Mouse (Mus musculus) duodenum, adult 2 months (tissue): Measurements from ENCODE around the gene Map1lc3b. TPM values are rescaled to one million over a fixed set of nuclear protein-coding genes. Genes with fewer than 3 reads are reported as not detected.

Source experiments
- polyA plus RNA-seq: library from polyadenylated mRNA; depleted of rRNA; stranded (reverse); fragments of >200 nt; gene quantifications from 2 replicates; pipeline ENCODE4 v1.2.3, GENCODE M21; 2012; ENCODE audit warnings: low replicate concordance; rRNA removed

Map1lc3b gene
- polyA plus RNA-seq, result 56.1 and 70.4 TPM in 2 replicates

DNA sequence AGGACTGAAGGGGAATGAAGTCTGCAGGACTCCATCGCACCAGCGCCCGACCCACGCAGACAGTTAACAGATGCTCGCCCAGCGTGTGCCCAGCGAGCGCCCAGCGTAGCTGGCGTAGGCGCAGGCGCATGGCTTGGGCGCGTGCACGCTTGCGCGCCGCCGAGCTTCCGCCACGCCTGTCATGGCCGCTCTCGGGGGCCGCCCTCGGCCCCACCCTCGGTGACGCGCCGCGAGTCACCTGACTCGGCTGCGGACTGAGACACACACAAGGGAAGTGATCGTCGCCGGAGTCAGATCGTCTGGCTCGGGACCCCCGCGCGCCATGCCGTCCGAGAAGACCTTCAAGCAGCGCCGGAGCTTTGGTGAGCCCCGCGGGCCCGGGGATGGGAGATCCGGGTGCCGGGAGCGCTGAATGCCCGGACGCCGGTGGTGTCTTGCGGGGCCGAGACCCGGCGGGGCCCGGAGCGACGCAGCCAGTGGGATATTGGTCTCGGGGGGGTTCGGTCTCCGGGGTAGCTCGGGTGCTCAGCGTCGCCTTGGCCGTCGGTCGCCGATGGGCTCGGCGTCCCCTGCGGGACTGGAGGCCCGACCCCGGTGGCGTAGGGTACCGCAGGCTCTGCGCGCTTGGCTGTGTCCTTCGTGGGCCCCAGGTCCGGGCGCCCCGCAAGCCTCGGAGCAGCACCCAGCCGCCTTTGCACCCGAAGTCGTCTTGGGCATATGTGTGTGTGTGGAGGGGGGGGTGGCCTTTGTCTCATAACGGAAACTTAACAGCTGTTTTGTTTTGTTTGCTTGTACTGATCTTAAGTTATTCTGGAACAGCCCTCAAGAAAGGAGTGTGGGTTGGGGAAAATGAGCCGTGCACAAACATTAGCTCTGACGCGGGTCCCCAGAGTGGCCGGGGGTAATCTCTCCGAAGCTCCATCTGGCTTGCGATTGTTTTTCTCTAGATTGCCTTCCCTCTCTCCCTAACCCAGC lies at the start of gene Map1lc3b:
Gene Map1lc3b (plus strand): TSS at position 159 of the 975 bp plus-strand sequence.

DNA sequence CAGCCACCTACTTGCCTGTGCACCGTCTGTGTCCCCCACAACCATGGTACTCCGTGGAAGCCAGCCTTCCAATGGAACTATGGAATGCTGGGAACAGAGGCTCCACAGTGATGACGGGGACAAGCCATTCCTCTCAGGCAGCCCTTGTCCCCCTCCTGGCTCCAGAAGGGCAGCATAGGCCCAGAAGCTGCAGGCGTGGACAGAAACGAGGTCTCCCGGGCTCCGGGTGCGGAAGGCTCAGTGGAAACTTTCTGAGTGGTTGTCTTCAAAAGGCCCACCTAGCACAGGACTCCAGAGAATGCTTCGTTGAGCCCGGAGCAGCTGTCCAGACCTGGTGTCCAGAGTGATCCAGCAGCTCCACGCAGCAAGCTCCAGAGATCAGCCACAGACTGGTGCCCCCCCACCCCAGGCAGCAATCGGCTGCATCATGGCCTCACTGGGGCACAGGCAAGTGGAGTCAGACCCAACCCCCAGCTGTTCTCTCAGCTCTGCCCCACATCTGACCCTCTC lies 45.8 kb upstream of the Map1lc3b start, which contains the start of gene 1700018B08Rik:
Gene 1700018B08Rik (minus strand): TSS at position 45 of the 510 bp plus-strand sequence.

DNA sequence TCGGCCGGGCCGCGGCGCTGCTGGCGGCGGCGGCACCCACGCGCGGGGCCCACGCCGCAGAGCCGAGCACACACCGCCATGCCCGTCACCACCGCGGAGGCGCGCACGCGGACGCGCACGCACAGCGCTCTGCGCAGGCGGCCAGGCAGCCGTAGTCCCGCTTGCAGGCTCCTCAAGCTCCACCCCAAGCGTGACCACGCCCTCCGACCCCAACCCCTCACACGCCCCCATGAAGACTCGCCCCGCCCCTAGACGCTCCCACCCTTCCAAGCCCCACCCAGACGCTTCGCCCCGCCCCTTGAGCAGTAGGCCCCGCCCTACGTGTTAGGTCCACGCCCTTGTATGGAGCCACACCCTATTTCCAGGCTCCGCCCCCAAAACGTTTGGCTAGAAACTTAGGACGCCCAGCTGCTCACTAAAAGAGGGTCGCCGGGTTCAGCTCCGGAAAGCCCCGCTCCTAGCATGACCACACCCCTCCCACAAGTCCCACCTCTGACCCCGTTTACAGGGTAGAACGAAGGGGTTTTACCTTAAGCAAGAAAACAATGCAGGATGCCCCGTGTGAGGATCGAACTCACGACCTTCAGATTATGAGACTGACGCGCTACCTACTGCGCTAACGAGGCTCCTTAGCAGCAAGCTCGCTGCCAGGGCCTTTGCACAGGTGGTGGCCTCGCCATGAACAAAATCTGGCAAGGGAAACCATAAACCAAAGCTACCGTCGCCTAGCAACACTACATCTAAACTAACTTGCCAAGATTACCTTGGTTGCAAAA lies 11.3 kb upstream of the Map1lc3b start, which contains the start of gene Fbxo31:
Gene Fbxo31 (minus strand): TSS at position 131 of the 776 bp plus-strand sequence.

Other genes starting within 250 kb of the Map1lc3b start
- not detected in 2 replicates for gene 1700018B08Rik, start 46.0 kb upstream of the Map1lc3b start, polyA plus RNA-seq
- gene Fbxo31, start 11.6 kb upstream of the Map1lc3b start, polyA plus RNA-seq, result 12.8 and 25.7 TPM in 2 replicates
- gene Zcchc14, start 62.5 kb downstream of the Map1lc3b start, polyA plus RNA-seq, result 14.3 and 22.5 TPM in 2 replicates
- 0.47 and 0.57 TPM in 2 replicates for gene Jph3, start 139.3 kb downstream of the Map1lc3b start, polyA plus RNA-seq
- gene Klhdc4, start 239.2 kb downstream of the Map1lc3b start, polyA plus RNA-seq, result 8.1 and 11.5 TPM in 2 replicates